Mouse (Mus musculus) CD8-positive naive resting alpha-beta T cell, adult 2 months (primary cell): Measurements from ENCODE around the gene Zbtb9.

ENCODE experiments used
- DNase-seq, 2 experiments: peaks; one replicate each; pipeline ENCODE4 v3.0.0; 2022; ENCODE audit warnings: low read depth in 2 of 2, low spot score in 2 of 2

The Zbtb9 gene

DNA sequence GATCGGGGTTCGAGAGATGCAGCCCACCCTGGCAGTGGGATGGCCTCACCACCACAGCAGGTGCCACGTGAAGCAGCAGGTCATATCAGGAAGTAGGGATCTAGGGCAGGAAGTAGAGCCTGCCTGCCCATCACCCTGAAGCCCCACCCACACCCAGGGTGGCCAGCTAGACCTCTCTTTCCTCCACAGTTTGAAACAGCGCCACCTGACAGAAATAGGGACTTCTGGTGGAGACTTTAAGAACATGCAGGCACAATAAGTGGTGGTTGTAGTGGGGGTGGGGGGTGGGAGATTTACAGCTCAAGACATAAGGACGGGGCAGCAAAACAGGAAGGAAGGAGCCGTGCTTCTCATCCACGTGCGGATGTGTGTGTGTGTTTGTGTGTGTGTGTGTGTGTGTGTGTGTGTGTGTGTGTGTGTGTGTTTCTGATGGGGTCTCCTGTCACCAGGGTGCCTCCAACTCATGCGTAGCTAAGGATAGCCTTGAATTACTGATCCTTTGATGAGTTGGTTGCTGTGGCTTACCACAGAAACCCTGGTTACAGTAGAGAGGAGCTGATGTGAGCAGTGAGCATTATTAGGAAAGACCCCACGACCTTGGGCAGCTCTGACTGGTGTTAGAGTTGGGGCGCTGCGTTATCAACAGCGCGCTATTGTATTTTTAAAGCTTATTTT is 39.2 kb downstream of the Zbtb9 start:
- peak; percentile 57 to 73 for DNase-seq

- no peak for DNase-seq
These were observed 39.9 kb downstream of the Zbtb9 start for GRCm38 (mm10) chr17:27012909-27013308.

DNA sequence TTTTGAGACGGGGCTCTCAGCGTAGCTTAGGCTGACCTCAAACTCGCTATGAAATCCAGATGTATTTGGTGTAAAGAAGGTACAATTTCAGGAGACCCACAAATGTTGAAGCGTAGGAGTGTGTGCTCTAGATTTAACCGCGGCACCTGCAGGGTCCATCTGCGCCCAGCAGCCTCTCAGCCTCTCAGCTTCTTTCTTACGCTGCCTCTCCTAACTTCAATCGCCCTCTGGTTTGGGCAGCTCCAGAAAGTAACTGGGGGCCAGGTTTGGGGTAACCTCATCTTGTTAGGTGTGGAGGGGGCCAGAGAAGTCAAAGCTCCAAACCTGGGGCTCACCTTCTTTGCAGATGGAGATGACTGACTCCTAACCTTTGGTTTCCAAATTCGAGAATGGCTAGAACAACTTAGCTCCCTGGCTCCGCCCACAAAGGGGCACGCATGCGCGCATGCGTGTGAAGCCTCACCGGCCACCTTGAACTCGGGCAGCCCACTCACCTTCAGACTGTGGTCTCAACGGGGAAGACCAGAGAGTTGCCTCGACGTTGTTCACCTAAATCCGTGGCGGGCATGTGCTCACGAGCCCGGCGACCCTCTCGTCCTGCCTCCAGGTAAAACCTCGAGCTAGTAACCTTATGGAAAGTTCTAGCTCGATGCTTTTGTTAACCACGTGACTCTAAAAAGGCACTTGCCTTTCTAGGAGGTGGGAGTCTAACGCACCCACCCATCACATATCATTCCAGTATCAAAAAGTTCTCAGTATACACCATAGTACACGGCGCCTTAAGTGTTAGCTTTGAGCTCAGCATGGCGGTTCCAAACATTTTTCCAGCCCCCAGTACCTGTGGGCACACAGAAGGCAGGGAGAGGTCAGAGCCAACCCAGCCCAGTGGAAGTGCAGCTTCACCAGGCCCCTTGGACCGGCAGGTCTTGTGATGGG is 44.9 kb downstream of the Zbtb9 start:
- peak; percentile 78 to 88 for DNase-seq

DNA sequence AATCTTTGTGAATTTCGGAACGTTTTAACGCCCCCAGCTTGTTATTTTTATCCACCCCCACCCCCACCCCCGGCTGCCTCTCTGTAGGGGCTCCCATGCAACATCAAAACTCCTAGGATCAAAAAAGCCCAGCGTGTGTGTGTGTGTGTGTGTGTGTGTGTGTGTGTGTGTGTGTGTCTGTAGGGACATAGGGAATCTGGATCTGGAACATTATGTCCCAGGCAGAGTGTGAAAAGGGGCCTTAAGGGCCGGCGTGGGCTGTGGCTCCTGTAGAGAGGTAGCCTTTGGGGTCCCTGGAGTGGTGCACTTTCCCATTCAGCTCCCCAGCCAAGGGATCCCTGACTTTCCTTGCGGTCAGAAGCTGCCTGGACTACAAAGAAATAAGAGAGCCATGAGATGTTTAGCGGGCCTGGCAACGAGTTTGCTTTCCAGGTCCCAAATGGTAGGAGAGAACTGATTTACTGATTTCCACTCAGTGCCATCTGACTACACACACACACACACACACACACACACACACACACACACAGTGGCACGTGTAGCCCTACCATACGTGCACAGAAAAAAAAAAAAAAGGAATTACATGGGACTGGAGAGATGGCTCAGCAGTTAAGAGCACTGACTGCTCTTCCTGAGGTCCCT is 45.7 kb downstream of the Zbtb9 start:
- DNase-seq = no peak

DNA sequence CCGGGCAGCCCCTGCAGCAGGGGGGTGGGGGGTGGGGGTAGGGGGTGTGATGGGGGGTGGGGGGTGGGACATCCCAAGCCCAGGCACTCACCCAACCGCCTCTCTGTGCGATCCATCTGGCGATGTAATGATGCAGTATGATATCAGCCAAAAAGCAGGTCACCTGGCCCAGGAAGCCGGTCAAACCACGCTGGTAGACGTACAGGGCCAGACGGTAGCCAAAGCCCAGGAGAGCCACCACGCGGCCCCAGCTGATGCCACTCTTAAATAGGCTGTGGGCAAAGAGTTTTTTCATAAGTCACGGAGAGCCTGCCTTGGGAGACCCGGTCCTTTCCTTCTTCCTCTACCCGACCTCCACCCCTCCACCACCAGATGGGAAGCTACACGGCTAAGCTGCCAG is 48.1 kb downstream of the Zbtb9 start:
- DNase-seq = no peak

DNA sequence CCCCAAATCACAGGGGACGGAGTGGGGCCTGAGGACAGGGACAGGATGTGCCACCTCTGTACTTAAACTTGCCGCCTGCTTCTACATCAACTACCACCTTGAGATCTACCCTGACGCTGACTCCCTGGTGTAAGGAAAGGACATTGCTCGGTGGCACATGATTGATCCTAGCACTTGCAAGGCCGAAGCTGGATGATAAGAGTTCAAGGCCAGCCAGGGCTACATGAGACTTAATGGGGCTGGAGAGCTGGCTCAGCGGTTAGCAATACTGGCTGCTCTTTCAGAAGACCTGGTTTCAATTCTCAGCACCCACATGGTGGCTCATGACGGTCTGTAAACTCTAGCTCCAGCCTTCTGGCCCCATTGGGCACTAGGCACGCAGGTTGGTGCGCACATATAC is 48.8 kb downstream of the Zbtb9 start:
- no peak for DNase-seq

DNA sequence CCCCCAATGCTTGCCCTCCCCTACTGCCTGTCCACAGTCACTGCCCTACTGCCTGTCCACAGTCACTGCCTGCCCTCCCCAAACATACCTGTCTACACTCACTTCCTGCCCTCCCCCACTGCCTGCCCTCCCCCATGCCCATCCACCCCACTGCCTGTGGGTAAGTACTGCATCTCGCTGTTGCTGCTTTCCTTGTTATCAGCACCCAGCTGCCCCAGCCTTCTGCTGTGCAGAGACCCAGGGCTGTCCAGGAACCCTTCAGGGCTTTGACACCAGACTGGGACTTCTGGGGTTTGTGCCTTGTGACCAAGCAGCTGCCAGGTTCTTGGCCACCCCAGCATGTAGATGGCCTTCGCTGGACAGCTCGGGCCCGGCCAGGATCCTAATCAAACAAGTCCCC is 50.4 kb downstream of the Zbtb9 start:
- no peak for DNase-seq

GRCm38 (mm10) chr17:27025326-27025902 is 52.4 kb downstream of the Zbtb9 start:
- no peak for DNase-seq

GRCm38 (mm10) chr17:27025951-27026350 is 53.0 kb downstream of the Zbtb9 start:
- DNase-seq = no peak

DNA sequence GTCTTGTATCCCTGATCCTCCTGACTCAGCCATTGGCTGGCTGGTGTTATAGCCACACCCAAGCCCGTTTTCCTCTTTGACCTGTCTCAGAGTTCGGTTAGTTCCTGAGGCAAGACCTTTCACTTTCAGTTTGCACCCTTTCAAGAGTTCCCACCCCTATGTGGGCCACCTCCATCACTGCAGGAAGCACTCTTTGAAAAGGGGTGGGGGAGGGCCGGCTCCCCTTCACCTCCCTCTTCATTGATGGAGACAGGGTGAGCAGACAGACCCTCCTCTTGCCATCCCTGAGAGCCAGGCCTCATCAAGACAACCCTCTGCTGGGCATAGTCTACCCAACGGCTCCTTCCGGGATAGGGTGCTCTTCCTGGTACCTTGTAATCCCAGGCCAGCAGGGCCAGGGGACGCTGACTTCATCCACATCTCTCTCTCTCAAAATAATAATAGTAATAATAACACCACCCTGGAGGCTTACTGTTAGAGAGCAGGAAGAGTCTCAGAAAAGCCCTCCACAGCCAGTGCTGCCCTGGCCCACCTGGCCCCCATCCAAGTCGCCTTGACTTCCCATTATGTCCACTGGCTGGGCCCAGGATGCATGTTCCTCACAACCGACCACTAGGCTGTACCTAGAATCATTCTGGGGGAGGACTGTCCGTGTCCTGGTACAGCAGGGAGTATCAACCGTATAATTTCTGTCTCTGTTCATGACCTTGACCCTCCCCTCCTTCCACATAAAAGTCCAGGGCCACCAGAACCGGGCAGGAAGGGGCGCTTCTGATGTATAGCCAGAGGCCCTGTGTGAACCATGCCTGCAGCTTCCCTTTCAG is 54.7 kb downstream of the Zbtb9 start:
- peak; percentile 56 to 58 for DNase-seq

DNA sequence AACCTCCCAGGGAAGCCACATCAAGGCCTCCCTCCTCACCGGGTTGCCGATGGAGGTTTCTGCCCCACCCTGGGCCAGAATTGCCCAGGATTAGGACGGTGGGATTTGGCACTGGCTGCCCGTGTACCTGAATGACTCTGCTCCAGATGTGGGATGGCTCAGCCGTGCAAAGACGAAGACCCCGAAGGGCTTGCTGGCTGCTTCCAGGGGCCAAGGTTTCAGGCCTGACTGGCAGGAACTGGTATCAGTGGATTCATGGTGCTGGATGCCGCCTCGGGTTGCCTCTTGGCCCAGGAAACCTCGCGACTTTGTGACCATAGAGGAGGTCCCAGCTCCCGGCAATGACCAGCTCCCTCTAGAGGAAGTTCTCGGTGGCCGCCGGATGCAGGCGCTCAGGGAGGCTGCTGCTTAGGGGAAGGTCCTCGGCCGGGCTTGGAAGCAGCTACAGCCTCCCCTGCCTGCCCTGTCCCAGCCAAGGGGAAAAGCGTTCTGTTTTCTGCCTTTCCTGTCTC is 55.4 kb downstream of the Zbtb9 start:
- DNase-seq = peak; percentile 84 to 91

GRCm38 (mm10) chr17:27028909-27029308 is 55.9 kb downstream of the Zbtb9 start, which contains the start of gene Bak1:
Gene Bak1, minus strand, starts transcription at chr17:27029009.
- DNase-seq = no peak

DNA sequence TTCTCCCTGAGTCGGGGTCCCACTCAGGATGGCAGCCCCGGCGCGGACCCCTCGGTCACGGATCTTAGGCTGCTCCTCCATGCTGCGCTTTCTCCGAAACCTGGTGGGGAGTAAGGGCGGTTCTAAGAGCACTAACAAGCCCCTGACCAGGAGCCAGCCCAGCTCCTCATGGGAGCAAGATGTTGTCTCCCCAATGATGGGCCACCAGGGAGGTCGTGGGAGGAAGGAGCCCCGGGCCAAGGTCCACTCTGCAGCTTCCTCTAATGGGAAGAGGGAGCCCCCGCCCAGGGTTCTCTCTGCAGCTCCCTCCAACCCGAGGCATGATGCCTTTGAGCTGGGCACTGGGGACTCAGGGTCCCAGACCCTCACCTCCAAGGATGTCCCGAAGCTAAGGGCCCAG is 56.5 kb downstream of the Zbtb9 start:
- DNase-seq = no peak

- no peak for DNase-seq
These were observed 57.9 kb downstream of the Zbtb9 start for GRCm38 (mm10) chr17:27030896-27031295.

GRCm38 (mm10) chr17:27032328-27032727 is 59.4 kb downstream of the Zbtb9 start:
- no peak for DNase-seq

GRCm38 (mm10) chr17:27032869-27033268 is 59.9 kb downstream of the Zbtb9 start:
- DNase-seq = peak; percentile 62

- DNase-seq = no peak
These were observed 63.5 kb downstream of the Zbtb9 start for GRCm38 (mm10) chr17:27036465-27036864.

DNA sequence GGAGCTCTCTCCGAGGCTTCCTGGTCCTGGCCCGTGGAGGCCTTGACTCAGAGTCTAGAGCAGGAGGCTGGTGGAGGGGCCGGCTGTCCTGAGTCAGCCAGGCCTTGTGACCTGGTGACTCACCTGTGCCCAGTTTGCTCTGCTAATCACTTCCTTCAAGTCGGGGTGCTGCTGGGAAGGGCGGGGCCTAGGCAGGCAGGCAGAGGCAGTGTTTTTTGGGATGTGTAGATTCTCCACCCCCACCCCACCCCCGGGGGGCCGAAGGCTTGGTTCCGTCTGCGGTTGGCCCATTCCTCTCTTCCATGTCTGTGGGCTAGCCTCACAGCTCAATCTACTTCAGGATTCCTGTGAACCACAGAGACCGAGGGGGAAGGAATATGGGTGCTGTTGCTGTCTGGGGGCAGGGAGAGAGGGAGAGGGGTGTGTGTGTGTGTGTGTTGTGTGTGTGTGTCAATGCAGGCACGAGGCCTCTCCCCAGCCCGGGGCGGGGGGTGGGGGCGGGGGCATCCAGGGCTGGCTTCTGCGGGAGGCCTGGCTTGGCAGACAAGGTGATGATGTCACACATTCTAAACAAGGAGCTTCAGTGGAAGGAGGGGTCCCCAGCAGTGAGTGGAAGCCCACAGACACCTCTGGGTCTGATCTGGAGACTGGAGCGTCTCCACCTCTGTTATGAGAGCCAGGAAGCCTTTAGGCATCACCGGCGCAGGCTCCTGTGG is 65.5 kb downstream of the Zbtb9 start:
- no peak for DNase-seq

GRCm38 (mm10) chr17:27039432-27040102 is 66.6 kb downstream of the Zbtb9 start:
- no peak for DNase-seq
